Mouse (Mus musculus) embryo, embryonic 9.5 days (tissue): ENCODE measurements at regions not wholly inside any gene's neighbourhood (a gene's known extent, or its start where the extent isn't known, plus 50 kb on each side); places are given as distances from the start of the nearest gene placed in this dataset.
A peak's percentile ranks its signal among the peaks of the same experiment; 100 is the strongest.

Source experiments
- DNase-seq: peaks from one replicate; pipeline ENCODE4 v3.0.0-alpha.2; 2017; ENCODE audit errors: extremely low spot score

- DNase-seq = no peak
Measured at GRCm38 (mm10) chr2:12033518-12034322, 256.0 kb downstream of the Ankrd16 start.

- DNase-seq = no peak
Measured at GRCm38 (mm10) chr2:12034323-12034585, 256.6 kb downstream of the Ankrd16 start.

GRCm38 (mm10) chr2:12049386-12049785, 252.3 kb downstream of the Itga8 start:
- no peak for DNase-seq

DNA sequence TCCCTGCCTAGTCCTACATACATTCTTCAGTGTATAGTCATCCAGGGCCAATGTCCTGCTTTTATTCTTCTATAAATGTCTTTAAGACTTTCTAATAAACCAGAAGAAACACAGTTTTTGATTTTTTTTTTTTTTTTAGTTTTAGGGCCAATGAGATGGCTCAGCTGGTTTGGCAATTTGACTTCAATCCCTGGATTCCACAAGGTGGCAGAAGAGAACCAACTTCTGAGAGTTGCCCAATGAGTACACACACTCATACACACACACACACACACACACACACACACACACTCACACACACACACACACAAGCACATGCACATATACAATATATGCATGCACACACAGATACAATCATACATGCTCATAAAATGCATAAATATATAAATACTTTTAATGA, 251.8 kb downstream of the Itga8 start:
- peak; percentile 34 for DNase-seq

- no peak for DNase-seq
Measured at GRCm38 (mm10) chr2:12053404-12054164, 248.1 kb downstream of the Itga8 start.

DNA sequence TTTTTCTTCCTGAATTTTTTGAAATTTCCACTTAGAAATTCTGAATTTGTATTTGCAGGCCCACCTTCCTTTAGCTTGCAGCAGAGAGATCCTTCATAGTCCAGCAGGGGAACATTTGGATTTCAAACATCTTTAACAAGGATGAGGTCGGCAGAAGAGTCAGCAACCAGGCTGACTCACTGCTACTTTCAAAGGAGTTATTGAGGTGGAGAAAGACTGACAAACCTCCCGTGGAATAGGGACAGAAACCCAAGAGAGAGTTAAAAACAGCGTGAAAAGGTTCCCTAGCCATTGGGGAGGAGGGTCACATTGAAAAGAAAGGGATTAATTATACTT, 247.6 kb downstream of the Itga8 start:
- no peak for DNase-seq
